Mouse (Mus musculus) forebrain, postnatal 0 days (tissue): ENCODE results near the gene Sgms1. TPM values are rescaled to one million over a fixed set of nuclear protein-coding genes. Genes with fewer than 3 reads are reported as not detected.
"Not testable (repeated sequence)": the region's sequence is repeated elsewhere in the genome, so short reads cannot be mapped to it uniquely, and the experiment has no call there.

ENCODE experiments used
- ATAC-seq: fragments of 200-750 bp; cut with Nextera tagmentation; 2 replicates; pipeline ENCODE4 v1.8.0; 2017; ENCODE audit warnings: mild to moderate bottlenecking, moderate library complexity
- DNase-seq: peaks from one replicate; pipeline ENCODE4 v3.0.0-alpha.2; 2015
- H3K27ac ChIP-seq: fragments of 300-500 bp; sonication (generic); 2 replicates; pipeline ENCODE4 v1.5.1; 2014; ENCODE audit warnings: low read depth, mild to moderate bottlenecking, antibody characterized with exemption, low read length, moderate library complexity, mixed read lengths
- H3K27me3 ChIP-seq: fragments of 300-500 bp; sonication (generic); 2 replicates; pipeline ENCODE4 v1.6.1; 2014; ENCODE audit warnings: mild to moderate bottlenecking, low read length, mixed read lengths; ENCODE audit not compliant: insufficient read depth
- H3K36me3 ChIP-seq: fragments of 300-500 bp; sonication (generic); 2 replicates; pipeline ENCODE4 v1.6.1; 2014; ENCODE audit warnings: mild to moderate bottlenecking, moderate library complexity; ENCODE audit not compliant: insufficient read depth
- H3K4me1 ChIP-seq: fragments of 300-500 bp; sonication (generic); 2 replicates; pipeline ENCODE4 v1.6.1; 2014; ENCODE audit warnings: antibody characterized with exemption; ENCODE audit not compliant: insufficient read depth
- H3K4me2 ChIP-seq: fragments of 300-500 bp; sonication (generic); 2 replicates; pipeline ENCODE4 v1.6.1; 2014; ENCODE audit warnings: low read depth, mild to moderate bottlenecking, moderate library complexity
- H3K4me3 ChIP-seq: fragments of 300-500 bp; sonication (generic); 2 replicates; pipeline ENCODE4 v1.5.1; 2014; ENCODE audit warnings: low read depth, low read length, mixed read lengths
- H3K9ac ChIP-seq: fragments of 300-500 bp; sonication (generic); 2 replicates; pipeline ENCODE4 v1.6.1; 2014; ENCODE audit warnings: mild to moderate bottlenecking
- H3K9me3 ChIP-seq: fragments of 300-500 bp; sonication (generic); 2 replicates; pipeline ENCODE4 v1.6.1; 2016; ENCODE audit warnings: low read length
- CTCF ChIP-seq: sonication (generic); IDR thresholded peaks from 2 replicates; pipeline ENCODE4 v1.5.1; 2016; ENCODE audit warnings: antibody characterized with exemption, control low read depth, low read depth
- WGBS: fragments of 180-500 bp; shearing (Covaris S2); extraction: QIAGEN DNeasy Blood & Tissue Kit; methylation state at CpG from one replicate; pipeline ENCODE4 v1.1.7; 2014; 5-methylcytosine and 5-hydroxymethylcytosine counted together
- polyA plus RNA-seq: library from polyadenylated mRNA; unstranded; fragments of >200 nt; fragmentation: Nextera tagmentation; extraction: Ambion mirVana; gene quantifications from 2 replicates; pipeline ENCODE4 v1.2.1, GENCODE M21; 2015
- total RNA-seq: library from RNA; depleted of rRNA; stranded (reverse); fragments of >200 nt; gene quantifications from 2 replicates; pipeline ENCODE4 v1.2.3, GENCODE M21; 2014

The Sgms1 gene
- total and polyA plus RNA-seq, 2 experiments from 2014 or later, result 17.0 to 27.2 TPM

GRCm38 (mm10) chr19:32319057-32319456 is 70.5 kb downstream of the Sgms1 start:
- no peaks in the 10 kb centered on the region for H3K36me3 ChIP-seq
- no peak overlapping the region for H3K9ac ChIP-seq
- DNase-seq (no peak), ATAC-seq (no peak)
- H3K27ac ChIP-seq, result no peak overlapping the region
- WGBS, result 34% methylated on average over 1 of the region's 1 CpGs
- H3K9me3 ChIP-seq, result no peaks in the 10 kb centered on the region
- H3K4me3 ChIP-seq, result no peak overlapping the region
- no peak for TF ChIP-seq CTCF
- H3K4me2 ChIP-seq, result no peak overlapping the region
- no peaks in the 10 kb centered on the region for H3K27me3 ChIP-seq
- peaks cover 4% of the 10 kb centered on the region; the same call in 1 of the 2 replicates for H3K4me1 ChIP-seq

GRCm38 (mm10) chr19:32317347-32317746 is 72.2 kb downstream of the Sgms1 start:
- 88% methylated on average over 1 of the region's 1 CpGs for WGBS

GRCm38 (mm10) chr19:32313304-32313703 is 76.2 kb downstream of the Sgms1 start:
- 73% methylated on average over 4 of the region's 4 CpGs for WGBS
- Histone ChIP-seq H3K9me3 (no peaks in the 10 kb centered on the region), H3K9ac (no peak overlapping the region), H3K4me1 (no peaks in the 10 kb centered on the region; the same call in 1 of the 2 replicates), H3K27me3 (no peaks in the 10 kb centered on the region), H3K36me3 (no peaks in the 10 kb centered on the region), H3K4me3 (no peak overlapping the region), H3K27ac (no peak overlapping the region), H3K4me2 (no peak overlapping the region)
- TF ChIP-seq CTCF, result no peak
- DNase-seq (no peak), ATAC-seq (no peak)

More at GRCm38 (mm10) chr19:32317347-32317746, 72.2 kb downstream of the Sgms1 start:
- not testable (repeated sequence) for H3K4me3 ChIP-seq, ATAC-seq, H3K9me3 ChIP-seq, H3K9ac ChIP-seq, H3K27ac ChIP-seq, H3K36me3 ChIP-seq, H3K4me1 ChIP-seq, H3K4me2 ChIP-seq, DNase-seq, H3K27me3 ChIP-seq

- Histone ChIP-seq H3K36me3 (no peaks in the 10 kb centered on the region), H3K9me3 (no peaks in the 10 kb centered on the region), H3K4me1 (no peaks in the 10 kb centered on the region; the same call in 1 of the 2 replicates), H3K27ac (no peak overlapping the region), H3K4me2 (no peak overlapping the region), H3K9ac (no peak overlapping the region), H3K27me3 (no peaks in the 10 kb centered on the region), H3K4me3 (no peak overlapping the region)
- ATAC-seq (no peak), DNase-seq (no peak)
- WGBS, result 98% methylated on average over 5 of the region's 5 CpGs
- no peak for TF ChIP-seq CTCF
These were observed 77.8 kb downstream of the Sgms1 start for GRCm38 (mm10) chr19:32311762-32312161.

- DNase-seq (no peak), ATAC-seq (no peak)
- TF ChIP-seq CTCF, result no peak
- Histone ChIP-seq H3K27me3 (no peaks in the 10 kb centered on the region), H3K4me2 (no peak overlapping the region), H3K9ac (no peak overlapping the region), H3K27ac (no peak overlapping the region), H3K36me3 (no peaks in the 10 kb centered on the region), H3K4me1 (no peaks in the 10 kb centered on the region; the same call in 1 of the 2 replicates), H3K9me3 (no peaks in the 10 kb centered on the region), H3K4me3 (no peak overlapping the region)
- 94% methylated on average over 3 of the region's 3 CpGs for WGBS
These were observed 78.5 kb downstream of the Sgms1 start for GRCm38 (mm10) chr19:32311063-32311462.

GRCm38 (mm10) chr19:32310483-32310882 is 79.0 kb downstream of the Sgms1 start:
- no peak for TF ChIP-seq CTCF
- DNase-seq (no peak), ATAC-seq (no peak)
- 96% methylated on average over 5 of the region's 5 CpGs for WGBS
- H3K9ac ChIP-seq, result no peak overlapping the region
- no peak overlapping the region for H3K27ac ChIP-seq
- H3K4me3 ChIP-seq, result no peak overlapping the region
- H3K27me3 ChIP-seq, result no peaks in the 10 kb centered on the region
- no peaks in the 10 kb centered on the region for H3K36me3 ChIP-seq
- H3K9me3 ChIP-seq, result no peaks in the 10 kb centered on the region
- H3K4me2 ChIP-seq, result no peak overlapping the region
- H3K4me1 ChIP-seq, result no peaks in the 10 kb centered on the region; the same call in 1 of the 2 replicates

GRCm38 (mm10) chr19:32309346-32309745 is 80.2 kb downstream of the Sgms1 start:
- Histone ChIP-seq H3K27me3 (no peaks in the 10 kb centered on the region), H3K36me3 (no peaks in the 10 kb centered on the region), H3K4me2 (no peak overlapping the region), H3K9me3 (no peaks in the 10 kb centered on the region), H3K4me3 (no peak overlapping the region), H3K9ac (no peak overlapping the region), H3K4me1 (no peaks in the 10 kb centered on the region; the same call in 1 of the 2 replicates), H3K27ac (no peak overlapping the region)
- TF ChIP-seq CTCF, result no peak
- ATAC-seq (no peak), DNase-seq (no peak)
- WGBS, result 65% methylated on average over 3 of the region's 3 CpGs

- no peaks in the 10 kb centered on the region for H3K4me1 ChIP-seq
- TF ChIP-seq CTCF, result no peak
- ATAC-seq (no peak), DNase-seq (no peak)
- H3K36me3 ChIP-seq, result no peaks in the 10 kb centered on the region
- H3K4me2 ChIP-seq, result no peak overlapping the region
- no peaks in the 10 kb centered on the region for H3K9me3 ChIP-seq
- H3K27me3 ChIP-seq, result no peaks in the 10 kb centered on the region
- no peak overlapping the region for H3K27ac ChIP-seq
- H3K4me3 ChIP-seq, result no peak overlapping the region
- 80% methylated on average over 3 of the region's 3 CpGs for WGBS
- no peak overlapping the region for H3K9ac ChIP-seq
These were observed 81.2 kb downstream of the Sgms1 start for GRCm38 (mm10) chr19:32308311-32308710.
